Mouse (Mus musculus) liver, postnatal 0 days (tissue): ENCODE measurements at regions not wholly inside any gene's neighbourhood (a gene's known extent, or its start where the extent isn't known, plus 50 kb on each side); places are given as distances from the start of the nearest gene placed in this dataset.

Experiments used
- ATAC-seq: fragments of 200-750 bp; cut with Nextera tagmentation; 2 replicates; pipeline ENCODE4 v1.8.0; 2017; ENCODE audit warnings: mild to moderate bottlenecking, moderate library complexity
- DNase-seq: peaks from one replicate; pipeline ENCODE4 v3.0.0-alpha.2; 2016
- H3K27ac ChIP-seq: fragments of 300-500 bp; sonication (generic); 2 replicates; pipeline ENCODE4 v1.5.1; 2014; ENCODE audit warnings: antibody characterized with exemption, moderate library complexity, mild to moderate bottlenecking, low read depth
- H3K27me3 ChIP-seq: fragments of 300-500 bp; sonication (generic); 2 replicates; pipeline ENCODE4 v1.6.1; 2014; ENCODE audit warnings: low read length, control low read depth, mixed read lengths; ENCODE audit not compliant: insufficient read depth
- H3K36me3 ChIP-seq: fragments of 300-500 bp; sonication (generic); replicated peaks from 2 replicates; pipeline ENCODE4 v1.6.1; 2014; ENCODE audit warnings: mild to moderate bottlenecking, control low read depth, low read length, moderate library complexity, mixed read lengths; ENCODE audit not compliant: insufficient read depth
- H3K4me1 ChIP-seq: fragments of 300-500 bp; sonication (generic); 2 replicates; pipeline ENCODE4 v1.6.1; 2014; ENCODE audit warnings: antibody characterized with exemption, mild to moderate bottlenecking, control low read depth; ENCODE audit not compliant: insufficient read depth
- H3K4me2 ChIP-seq: fragments of 300-500 bp; sonication (generic); 2 replicates; pipeline ENCODE4 v1.6.1; 2014; ENCODE audit warnings: low read depth, mild to moderate bottlenecking, low read length, moderate library complexity, mixed read lengths
- H3K4me3 ChIP-seq: fragments of 300-500 bp; sonication (generic); 2 replicates; pipeline ENCODE4 v1.5.1; 2014; ENCODE audit warnings: low read depth, low read length
- H3K9ac ChIP-seq: fragments of 300-500 bp; sonication (generic); replicated peaks from 2 replicates; pipeline ENCODE4 v1.6.1; 2014; ENCODE audit warnings: mild to moderate bottlenecking, moderate library complexity
- H3K9me3 ChIP-seq: fragments of 300-500 bp; sonication (generic); 2 replicates; pipeline ENCODE4 v1.6.1; 2016; ENCODE audit warnings: mild to moderate bottlenecking, control low read depth, low read length, mixed read lengths
- CTCF ChIP-seq: sonication (generic); IDR thresholded peaks from 2 replicates; pipeline ENCODE4 v1.5.1; 2016; ENCODE audit warnings: antibody characterized with exemption, low read depth
- EP300 ChIP-seq: IDR thresholded peaks from 2 replicates; pipeline ENCODE4 v1.6.1; 2016; ENCODE audit warnings: antibody characterized with exemption, low read depth, mild to moderate bottlenecking
- WGBS: fragments of 180-500 bp; shearing (Covaris S2); extraction: QIAGEN DNeasy Blood & Tissue Kit; methylation state at CpG from one replicate; pipeline ENCODE4 v1.1.7; 2014; ENCODE audit not compliant: insufficient replicate concordance; 5-methylcytosine and 5-hydroxymethylcytosine counted together

GRCm38 (mm10) chr19:29194066-29194830, 57.4 kb upstream of the Jak2 start:
- Histone ChIP-seq H3K9ac (no peak overlapping the region), H3K9me3 (no peaks in the 10 kb centered on the region), H3K4me2 (no peak overlapping the region), H3K4me3 (no peak overlapping the region), H3K27ac (no peak overlapping the region), H3K27me3 (no peaks in the 10 kb centered on the region), H3K4me1 (peaks cover 5% of the 10 kb centered on the region; the same call in 1 of the 2 replicates), H3K36me3 (no peaks in the 10 kb centered on the region)
- TF ChIP-seq CTCF (no peak), EP300 (no peak)
- WGBS: 73% methylated on average over 9 of the region's 9 CpGs
- ATAC-seq (no peak), DNase-seq (no peak)

- 54% methylated on average over 4 of the region's 4 CpGs for WGBS
These were observed 55.4 kb upstream of the Jak2 start for GRCm38 (mm10) chr19:29196186-29196585.

GRCm38 (mm10) chr19:29198636-29199035, 53.0 kb upstream of the Jak2 start:
- 87% methylated on average over 3 of the region's 3 CpGs for WGBS
- TF ChIP-seq CTCF (no peak), EP300 (no peak)

More at GRCm38 (mm10) chr19:29196186-29196585, 55.4 kb upstream of the Jak2 start:
- Histone ChIP-seq H3K27ac (no peak overlapping the region), H3K27me3 (no peaks in the 10 kb centered on the region), H3K9me3 (peaks cover 4% of the 10 kb centered on the region; the same call in 1 of the 2 replicates), H3K4me2 (no peak overlapping the region), H3K4me3 (no peak overlapping the region), H3K4me1 (peaks cover 8% of the 10 kb centered on the region; the same call in 1 of the 2 replicates), H3K36me3 (no peaks in the 10 kb centered on the region), H3K9ac (no peak overlapping the region)
- no peak for ATAC-seq
- no peak for DNase-seq
- TF ChIP-seq CTCF (no peak), EP300 (peak; percentile 80)

GRCm38 (mm10) chr19:29199117-29199823, 52.4 kb upstream of the Jak2 start:
- Histone ChIP-seq H3K9me3 (peaks cover 5% of the 10 kb centered on the region; the same call in 1 of the 2 replicates), H3K4me2 (no peak overlapping the region), H3K36me3 (no peaks in the 10 kb centered on the region), H3K9ac (no peak overlapping the region), H3K27me3 (no peaks in the 10 kb centered on the region), H3K4me3 (no peak overlapping the region), H3K4me1 (peaks cover 17% of the 10 kb centered on the region; the same call in 1 of the 2 replicates), H3K27ac (no peak overlapping the region)
- WGBS: 39% methylated on average over 7 of the region's 7 CpGs
- TF ChIP-seq CTCF: no peak
- no peak for TF ChIP-seq EP300
- DNase-seq (no peak), ATAC-seq (no peak)

More at GRCm38 (mm10) chr19:29198636-29199035, 53.0 kb upstream of the Jak2 start:
- Histone ChIP-seq H3K4me3 (no peak overlapping the region), H3K27ac (no peak overlapping the region), H3K9ac (no peak overlapping the region), H3K4me2 (no peak overlapping the region), H3K27me3 (no peaks in the 10 kb centered on the region), H3K9me3 (peaks cover 5% of the 10 kb centered on the region; the same call in 1 of the 2 replicates), H3K36me3 (no peaks in the 10 kb centered on the region), H3K4me1 (peaks cover 16% of the 10 kb centered on the region; the same call in 1 of the 2 replicates)
- DNase-seq (no peak), ATAC-seq (peak; percentile 13; the same call in 1 of the 2 replicates)

- Histone ChIP-seq H3K4me2 (no peak overlapping the region), H3K27me3 (no peaks in the 10 kb centered on the region), H3K4me1 (0 out of 2 replicates have a peak, but pooled peaks cover 18% of the 10 kb centered on the region), H3K9ac (no peak overlapping the region), H3K4me3 (no peak overlapping the region), H3K36me3 (no peaks in the 10 kb centered on the region), H3K9me3 (peaks cover 5% of the 10 kb centered on the region; the same call in 1 of the 2 replicates), H3K27ac (no peak overlapping the region)
- DNase-seq: no peak
- WGBS: 79% methylated on average over 9 of the region's 9 CpGs
- no peak for TF ChIP-seq CTCF
- no peak for TF ChIP-seq EP300
- no peak for ATAC-seq
These were observed 50.0 kb upstream of the Jak2 start for GRCm38 (mm10) chr19:29201674-29202073.
